Mouse (Mus musculus) skeletal muscle tissue, adult 2 months (tissue): ENCODE measurements around the gene Arhgap10.

Experiments
- DNase-seq: peaks from one replicate; pipeline ENCODE4 v3.0.0-alpha.2; 2012; ENCODE audit warnings: low read depth, low spot score

The Arhgap10 gene

DNA sequence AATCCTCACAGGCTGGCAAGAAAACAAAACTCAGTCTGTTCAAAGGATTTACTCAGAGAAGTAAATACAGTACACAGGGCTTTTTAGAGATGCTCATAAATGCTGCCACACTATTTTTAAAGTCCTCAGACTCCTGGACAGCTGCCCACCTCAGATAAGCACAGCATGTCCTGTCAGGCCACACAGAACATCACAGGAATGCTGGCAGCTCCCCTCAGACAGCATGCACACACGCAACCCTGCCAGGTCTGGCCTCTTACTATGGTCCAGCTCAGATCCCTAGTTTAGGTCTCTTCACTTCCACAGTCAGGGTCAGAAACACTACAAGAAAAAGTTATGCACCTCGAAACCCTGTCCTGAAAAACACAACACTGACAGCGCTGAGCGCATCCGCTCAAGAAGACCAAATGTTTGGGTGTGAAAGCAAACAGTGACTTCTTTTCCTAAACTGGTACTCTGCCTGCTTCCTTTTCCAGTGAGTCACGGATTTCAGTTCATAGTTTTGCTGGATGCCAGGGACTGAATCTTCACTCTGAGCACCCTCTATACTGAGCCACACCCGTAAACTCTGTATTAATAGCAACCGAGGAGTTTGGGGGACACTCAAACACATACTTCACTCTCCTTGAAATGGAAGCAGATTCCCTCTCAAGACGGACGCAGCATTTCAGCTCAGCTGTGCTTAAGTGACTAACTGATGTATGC, 73.4 kb downstream of the Arhgap10 start:
- DNase-seq = peak; percentile 93

DNA sequence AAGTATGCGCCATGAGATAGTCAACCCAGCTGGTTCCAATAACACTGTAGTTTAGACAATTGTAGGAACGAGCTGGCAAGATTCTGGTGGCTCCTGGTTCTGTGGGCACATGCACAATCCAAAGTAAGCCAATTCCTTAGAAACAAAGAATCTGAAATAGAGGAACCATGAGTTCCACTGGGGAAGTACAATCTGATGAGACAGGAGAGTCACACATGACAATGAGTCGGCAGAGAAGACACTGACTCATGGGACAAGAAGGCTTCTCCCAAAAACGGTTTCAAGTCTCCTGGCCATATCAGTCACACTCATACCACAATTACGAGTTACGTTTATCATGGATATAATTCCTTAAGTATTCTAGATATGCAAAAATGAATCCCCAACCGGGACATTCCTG, 75.3 kb downstream of the Arhgap10 start:
- no peak for DNase-seq

DNA sequence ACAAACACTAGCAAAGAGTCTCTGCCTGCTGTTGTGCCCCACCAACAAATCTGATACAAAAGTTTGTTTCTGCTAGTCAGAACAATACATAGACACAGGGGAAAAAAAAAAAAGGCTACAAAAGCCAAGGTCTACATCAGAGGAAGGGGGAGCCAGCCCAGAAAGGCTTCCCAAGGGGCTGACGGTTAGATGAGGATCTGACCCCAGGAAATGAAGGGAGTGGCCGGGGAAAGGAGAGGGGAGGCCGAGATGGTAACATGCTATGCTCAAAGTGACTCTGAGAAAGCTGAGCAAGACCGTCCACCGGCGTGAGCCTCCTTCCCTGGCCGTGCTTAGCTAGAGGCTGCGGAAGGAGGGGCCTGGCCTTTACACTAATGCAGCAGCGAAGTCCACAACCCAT, 76.8 kb downstream of the Arhgap10 start:
- no peak for DNase-seq

DNA sequence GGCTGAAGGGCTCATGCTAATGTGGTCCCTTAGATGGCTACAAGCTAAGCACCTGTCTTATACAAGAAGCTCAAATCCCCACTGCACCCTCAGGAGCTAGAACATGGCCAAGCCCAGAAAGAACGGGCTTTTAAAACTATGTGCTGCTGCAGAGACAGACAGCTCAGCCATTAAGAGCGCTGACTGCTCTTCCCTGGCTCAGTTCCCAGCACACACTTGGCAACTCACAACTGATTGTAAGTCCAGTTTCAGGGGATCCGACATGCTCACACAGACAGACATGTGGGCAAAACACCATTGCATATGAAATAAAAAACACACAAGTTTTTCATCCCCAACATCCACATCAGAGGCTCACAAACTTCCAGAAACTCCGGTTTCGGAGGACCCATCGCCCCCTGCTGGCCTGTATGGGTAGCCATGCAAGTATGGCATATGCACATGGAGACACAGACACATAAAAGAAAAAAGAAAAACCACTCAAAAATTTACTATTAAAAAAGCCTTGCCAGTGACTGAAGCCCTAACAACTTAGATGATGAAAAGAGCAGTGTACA, 77.4 kb downstream of the Arhgap10 start:
- DNase-seq = no peak

DNA sequence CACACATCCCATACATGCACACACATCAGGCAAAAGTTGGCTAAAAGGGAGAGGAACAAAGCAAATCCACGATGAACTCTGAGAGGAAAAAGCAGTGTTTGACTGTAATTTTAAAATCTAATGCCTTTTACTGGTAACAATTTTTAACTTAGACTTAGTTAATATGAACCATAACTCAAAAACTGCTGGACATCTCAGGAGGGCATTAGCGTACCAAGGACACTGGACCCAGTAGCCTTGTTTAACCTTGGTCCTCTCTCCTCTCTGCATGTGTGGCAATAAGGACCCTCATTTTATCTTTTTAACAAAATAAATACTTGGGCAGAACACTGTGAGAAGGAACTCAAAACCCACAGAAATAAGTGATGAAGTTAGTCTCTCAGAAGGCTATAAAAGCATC, 78.1 kb downstream of the Arhgap10 start:
- no peak for DNase-seq

DNA sequence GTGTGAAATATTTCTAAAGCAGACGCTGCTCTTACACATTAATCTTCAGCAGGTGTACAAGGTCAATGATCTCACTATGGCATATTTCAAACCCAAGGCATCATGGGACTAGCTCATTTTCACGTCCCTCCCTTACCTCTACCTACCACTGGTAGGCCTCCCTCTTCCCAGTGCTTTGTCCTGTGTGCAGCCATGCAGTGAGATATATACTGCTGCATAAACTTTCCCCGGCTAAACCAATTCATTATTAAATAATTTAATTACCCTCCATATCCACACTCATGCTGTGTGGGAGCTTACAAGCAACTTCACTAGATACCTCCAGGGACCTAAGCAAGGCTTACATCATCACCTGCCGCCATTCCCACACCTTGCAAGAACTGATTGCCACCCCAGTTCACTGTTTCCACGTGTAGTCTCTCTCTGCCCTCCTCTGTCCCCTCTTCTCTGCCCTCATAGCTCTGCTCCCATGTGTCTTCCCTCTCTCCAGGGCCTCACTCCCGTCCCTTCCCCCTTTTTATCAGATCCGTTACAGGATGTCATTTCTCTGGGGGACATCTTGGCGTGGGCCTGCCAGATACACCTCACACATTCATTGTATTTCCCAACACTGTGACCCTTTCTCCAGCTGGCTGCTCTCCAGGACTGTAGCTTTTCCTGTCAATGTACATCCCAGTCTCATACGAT, 79.8 kb downstream of the Arhgap10 start:
- DNase-seq = no peak

DNA sequence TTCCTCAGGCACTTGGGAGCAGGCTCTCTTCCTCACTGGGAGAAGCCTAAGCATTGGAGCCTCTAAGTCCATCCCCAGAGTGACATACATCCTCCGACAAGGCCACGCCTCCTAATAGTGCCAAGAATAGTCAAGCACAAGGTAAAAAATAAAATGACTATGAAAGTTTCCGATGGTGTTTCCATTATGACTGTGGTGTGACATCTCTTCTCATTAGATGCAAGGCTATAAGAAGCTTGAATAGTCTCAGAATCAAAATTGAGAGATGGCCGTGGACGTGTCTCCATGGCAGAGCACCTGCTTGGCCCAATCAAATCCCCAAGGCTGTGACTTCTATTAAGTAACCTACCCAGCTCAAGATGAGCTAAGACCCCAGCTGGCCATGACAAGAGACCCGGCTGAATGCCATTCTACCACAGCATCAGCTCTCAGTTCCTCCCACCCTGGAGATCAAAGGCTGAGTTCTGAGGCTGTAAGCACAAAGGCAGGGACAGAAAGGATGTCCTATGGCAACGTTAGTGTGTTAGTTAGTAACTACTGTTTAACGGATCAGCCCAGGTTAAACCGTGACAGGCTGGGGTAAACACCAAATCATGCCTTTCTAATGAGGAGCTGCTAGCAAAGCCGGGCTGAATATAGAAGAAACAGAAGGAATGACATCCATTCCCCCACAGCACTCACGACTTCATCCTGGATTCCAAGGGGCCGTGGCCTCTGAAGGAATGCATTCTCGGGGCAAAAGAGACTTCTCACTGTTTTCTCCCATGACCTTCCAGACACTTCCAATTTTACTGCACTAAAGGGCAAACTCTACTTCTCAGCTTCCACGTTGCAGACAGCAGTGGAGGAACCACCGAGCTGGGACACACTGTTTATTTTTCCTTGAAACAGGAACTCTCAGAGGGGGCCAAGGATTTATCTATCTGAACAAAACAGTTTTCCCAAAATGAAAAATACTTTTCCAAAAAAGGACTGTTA, 81.5 kb downstream of the Arhgap10 start:
- no peak for DNase-seq

DNA sequence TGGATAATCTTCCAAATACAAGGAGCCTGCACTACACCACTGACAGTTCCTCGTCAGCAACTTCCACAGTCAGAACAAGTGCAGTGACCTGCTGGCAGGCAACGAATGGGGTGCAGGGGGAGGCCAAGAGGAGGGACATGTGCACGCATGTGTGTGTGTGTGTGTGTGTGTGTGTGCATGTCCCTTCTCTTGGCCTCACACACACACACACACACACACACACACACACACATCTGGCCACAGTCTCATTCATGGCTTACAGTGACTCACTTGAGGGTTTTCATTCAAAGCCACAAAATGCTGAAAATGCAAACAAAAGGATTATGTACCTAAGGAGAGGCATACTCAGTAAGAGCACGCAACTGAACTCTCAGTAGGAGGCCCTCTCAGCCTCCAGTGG, 84.5 kb downstream of the Arhgap10 start:
- no peak for DNase-seq

DNA sequence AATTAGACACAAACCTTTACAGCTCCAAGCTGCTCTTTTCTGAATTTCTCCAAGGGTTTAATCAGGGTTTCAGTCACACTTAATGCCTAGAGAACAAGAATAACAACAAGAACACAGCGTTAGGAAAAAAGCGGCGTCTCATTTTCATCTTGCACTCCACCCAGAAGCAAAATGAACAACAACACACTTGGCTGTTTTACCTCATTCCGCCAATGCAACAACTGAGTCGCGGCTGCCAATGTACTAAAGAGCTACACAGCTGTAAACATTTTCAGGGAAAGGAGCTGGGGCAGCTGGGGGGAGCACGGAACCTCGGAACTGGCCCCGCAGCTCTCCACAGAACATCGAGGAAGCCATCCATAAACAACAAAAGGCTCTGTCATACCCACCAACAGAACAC, 85.0 kb downstream of the Arhgap10 start:
- no peak for DNase-seq

DNA sequence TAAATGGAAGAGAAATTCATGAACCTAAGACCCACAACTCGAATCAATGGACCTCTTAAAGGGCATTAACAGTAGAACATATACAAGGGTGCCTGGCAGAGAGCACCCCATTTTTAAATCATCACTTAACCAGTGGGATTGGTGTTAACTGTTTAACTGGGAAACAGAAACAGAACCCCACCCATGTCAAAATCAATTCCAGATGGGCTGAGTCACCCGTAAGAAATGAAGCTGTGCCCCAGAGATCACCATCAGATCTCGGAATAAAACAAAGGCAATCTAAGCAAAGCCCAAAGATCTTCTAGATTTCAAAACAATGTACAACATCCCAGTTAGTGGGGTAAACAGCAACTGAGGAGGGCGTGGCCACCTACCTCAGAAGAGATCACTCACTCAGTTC, 89.3 kb downstream of the Arhgap10 start:
- peak; percentile 56 for DNase-seq

DNA sequence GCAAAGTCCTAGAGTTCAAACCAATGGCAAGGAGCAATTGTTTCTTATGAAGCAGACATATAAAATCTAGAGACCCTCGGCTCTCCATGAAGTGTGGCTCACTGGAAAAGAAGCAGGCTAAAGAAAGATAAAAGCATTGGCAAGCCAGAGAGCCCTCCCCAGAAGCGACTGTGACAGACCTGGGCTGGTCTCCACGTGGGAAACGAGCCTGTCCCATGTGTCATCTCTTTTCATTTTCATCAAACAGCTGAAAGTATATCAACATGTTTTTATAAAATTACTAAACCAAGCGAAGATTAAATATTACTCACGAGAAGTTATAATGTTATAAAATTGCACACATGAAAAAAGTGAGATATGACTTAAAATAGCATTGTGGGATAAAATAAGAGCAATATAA, 89.7 kb downstream of the Arhgap10 start:
- no peak for DNase-seq

DNA sequence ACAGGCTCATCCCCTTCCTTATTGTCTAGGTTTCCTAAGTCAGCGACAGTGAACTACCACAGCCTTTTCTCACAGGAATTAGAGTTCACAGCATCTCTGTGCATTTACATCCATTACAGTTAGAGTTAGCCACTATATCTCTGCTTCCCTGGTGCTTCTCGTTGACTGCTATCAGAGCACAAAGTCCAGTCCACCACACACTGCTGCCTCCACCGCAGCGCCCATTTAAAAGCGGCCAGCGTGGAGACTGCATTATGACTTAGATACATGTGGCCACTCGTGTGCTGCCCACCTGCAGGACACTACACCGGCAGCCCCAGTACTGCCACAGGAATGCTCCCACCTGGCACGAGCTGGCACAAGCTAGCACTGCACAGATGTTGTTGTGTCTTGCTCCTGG, 90.3 kb downstream of the Arhgap10 start:
- DNase-seq = no peak

DNA sequence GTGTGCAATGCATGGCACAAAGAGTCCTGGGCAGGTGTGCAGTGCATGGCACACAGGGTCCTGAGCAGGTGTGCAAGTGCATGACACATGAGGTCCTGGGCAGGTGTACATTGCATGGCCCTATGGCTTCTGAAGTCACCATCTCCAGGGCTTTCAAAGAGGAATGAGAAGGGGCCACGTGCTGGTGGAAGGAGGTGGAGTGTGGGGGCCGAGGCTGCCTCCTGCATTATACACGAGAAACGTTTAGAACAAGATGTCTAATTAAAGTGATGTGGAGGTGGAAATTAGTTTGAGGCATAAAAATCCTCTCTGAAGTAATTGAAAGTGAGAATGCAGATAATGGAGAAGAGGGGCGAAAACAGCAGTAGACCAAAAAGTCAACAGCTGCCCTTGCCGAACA, 93.9 kb downstream of the Arhgap10 start:
- no peak for DNase-seq

DNA sequence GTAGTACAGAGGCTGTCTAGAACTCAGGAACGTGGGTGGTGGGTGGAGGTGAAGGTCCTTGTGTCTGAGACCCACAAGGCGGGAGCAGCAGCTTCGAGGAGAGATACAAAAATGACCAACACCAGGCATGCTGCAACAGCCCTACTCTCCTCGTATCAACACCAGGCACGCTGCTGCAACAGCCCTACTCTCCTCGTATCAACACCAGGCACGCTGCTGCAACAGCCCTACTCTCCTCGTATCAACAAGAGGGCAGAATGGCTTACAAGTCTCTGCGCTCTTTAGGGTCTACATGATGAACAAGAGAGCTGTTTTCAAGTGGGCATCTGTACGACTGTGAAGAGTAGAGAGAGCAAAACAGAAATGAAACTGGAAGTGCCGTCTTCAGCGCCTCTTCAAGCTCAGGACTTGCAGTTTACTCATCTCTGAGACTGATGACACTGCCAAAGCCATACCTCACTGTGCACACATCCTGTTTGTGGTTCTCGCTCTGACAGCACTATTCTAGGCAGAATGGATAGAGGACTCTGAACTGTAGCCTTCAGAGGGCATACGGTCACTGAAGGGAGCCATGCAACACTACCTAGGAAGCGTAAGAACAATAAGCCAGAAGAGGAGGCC, 95.0 kb downstream of the Arhgap10 start:
- peak; percentile 39 for DNase-seq

DNA sequence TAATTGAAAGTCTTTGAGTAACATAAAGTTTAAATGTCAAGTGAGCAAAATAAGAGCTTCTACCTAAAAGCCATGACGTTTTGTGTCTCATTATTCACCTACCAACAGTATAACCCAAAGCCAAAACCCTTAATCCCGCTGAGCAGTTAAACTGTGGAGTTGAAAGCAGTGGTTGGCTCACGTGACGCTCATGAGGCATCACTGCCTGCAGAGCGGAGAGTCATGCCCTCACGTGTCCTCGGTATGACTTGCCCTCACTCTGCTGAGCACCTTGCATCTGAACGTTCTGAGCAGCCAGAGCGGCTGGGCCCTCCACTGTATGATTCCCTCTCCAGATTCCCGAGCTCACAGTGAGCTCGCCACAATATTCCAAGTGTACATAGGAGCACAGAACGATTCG, 96.2 kb downstream of the Arhgap10 start:
- DNase-seq = no peak

DNA sequence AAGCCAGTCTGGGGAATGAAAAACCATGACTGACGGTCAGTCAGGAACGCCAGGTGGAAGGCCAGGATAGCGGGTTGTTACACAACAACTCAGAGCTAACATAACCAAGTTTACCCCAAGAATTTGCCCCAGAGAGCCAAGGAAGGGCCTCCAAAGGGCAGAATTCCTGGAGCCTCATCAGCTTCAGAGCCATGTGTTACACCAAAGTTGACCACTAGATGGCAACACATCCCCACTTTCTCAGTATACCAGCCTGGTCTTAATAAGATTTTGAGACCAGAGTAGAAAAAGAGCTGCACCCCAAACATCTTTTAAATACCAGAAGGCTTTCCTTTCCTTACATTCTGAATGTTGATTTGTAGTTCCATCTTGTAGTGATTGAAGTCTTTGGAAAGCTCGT, 98.0 kb downstream of the Arhgap10 start:
- peak; percentile 60 for DNase-seq

DNA sequence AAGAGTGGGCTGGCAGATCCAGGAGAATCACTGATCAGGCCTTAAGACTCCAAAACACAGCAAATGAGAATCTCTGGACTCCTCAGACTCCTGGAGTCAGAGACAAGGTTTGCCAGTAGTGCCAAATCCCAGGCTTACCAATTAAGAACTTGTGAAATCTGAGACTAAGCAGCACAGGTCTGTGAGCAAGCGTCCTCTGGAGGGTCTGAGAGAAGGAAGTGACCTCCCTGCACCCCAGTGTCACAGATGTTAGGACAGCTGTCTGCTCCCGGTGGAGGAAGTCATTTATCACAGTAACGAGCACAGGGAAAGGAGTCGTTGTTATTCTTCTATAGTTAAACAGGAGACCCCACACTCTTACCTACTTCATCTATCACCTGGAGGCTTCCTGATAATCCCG, 101.0 kb downstream of the Arhgap10 start:
- no peak for DNase-seq

DNA sequence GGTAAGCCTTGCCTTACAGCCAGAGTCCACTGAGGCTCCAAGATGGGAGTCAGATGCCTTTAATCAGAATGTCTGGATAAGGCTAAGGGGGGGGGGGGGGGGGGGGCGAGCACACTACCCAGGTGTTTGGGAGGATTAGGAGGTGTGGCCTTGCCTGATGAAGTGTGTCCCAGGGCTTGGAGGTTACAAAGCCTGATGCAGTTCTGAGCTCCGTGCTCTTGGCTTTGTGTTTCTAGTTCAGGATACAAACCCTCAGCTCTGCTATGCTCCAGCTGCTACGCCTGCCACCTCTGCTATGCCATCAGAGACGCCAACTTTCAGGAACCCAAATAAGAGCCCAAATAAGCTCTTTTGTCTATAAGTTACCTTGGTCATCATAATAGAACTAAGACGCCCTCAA, 101.7 kb downstream of the Arhgap10 start:
- no peak for DNase-seq

DNA sequence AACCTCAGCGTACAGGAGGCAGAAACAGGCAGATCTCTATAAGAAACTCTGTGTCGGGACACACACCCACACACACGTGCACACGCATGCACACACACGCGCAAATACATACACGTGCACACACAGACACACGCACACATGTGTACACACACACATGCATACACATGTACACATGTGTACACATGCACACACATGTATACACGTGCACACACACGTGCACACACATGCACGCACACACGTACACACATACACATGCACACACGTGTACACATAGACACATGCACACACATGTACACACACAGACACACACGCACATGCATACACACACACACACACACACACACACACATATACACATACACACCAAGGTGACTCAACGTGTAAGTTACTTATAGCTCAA, 106.5 kb downstream of the Arhgap10 start:
- no peak for DNase-seq

DNA sequence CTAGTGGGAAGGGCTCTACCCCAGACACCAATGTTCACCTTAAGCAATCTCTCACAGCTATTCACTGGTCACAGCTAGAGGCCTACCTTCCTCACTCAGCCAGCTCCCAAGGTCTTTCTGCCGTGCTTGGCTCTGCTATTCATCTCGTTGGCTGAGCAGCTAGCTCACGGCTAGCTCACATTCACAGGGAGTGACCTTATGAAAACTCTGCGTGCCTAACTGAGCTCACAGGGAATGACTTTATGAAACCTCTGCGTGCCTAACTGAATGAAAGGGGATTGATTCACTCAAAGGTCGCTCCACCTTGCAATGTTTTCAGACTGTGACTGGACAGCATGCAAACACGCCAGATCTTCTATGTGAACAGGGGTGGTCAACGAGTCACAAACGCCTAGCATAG, 107.4 kb downstream of the Arhgap10 start:
- no peak for DNase-seq

DNA sequence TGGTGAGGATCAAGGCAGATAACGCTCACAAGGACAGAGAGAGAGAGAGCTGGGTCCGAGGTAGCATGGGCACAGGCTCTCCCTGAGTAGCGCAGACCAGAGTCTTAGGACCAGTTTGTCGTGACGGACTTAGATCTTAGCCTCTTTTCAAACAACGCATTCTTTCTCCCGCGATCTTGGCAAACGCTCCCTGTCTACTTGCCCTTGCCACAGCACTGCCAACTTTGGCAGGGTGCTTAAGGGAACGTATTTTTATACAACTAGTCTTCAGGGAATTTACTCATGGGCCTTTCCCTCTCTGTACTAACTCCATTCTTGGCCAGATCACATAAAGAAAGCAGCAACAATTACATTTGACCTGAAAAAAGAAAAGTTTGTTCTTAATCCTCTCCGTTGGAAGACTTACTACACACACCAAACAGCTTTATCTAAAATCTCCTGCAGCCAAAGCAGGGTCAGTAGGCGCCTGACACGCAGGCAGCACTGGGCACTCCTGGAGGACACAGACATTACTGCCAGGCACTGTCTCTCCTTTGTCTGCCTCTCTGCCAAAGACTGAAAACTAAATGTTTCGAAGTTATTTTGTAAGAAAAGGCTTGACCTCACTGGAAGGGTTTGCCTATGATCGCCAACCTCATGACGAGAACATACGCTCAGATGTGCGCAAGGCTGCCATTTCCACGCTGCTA, 109.1 kb downstream of the Arhgap10 start:
- DNase-seq = no peak
